Mouse (Mus musculus): Measurements from ENCODE around the gene Lhfpl2. TPM values are rescaled to one million over a fixed set of nuclear protein-coding genes. Genes with fewer than 3 reads are reported as not detected.

Gene Lhfpl2
- total RNA-seq, 4 experiments from 2014 or later, result 23.6 to 34.1 (median 24.8) TPM

- DNase-seq (ENCODE audit: low spot score in 2 of 2), result no peak
Observed at GRCm38 (mm10) chr13:94135180-94135579, 77.6 kb downstream of the Lhfpl2 start.

- DNase-seq (ENCODE audit: low spot score in 2 of 2), result no peak
Observed at GRCm38 (mm10) chr13:94139713-94140445, 82.3 kb downstream of the Lhfpl2 start.

GRCm38 (mm10) chr13:94140446-94140845 is 82.8 kb downstream of the Lhfpl2 start:
- no peak for DNase-seq (ENCODE audit: low spot score in 2 of 2)

GRCm38 (mm10) chr13:94143063-94143652 is 85.6 kb downstream of the Lhfpl2 start:
- DNase-seq (ENCODE audit: low spot score in 2 of 2), result peak in 1 of 2 experiments; percentile 21

GRCm38 (mm10) chr13:94144451-94144850 is 86.9 kb downstream of the Lhfpl2 start:
- no peak for DNase-seq (ENCODE audit: low spot score in 2 of 2)

- peak in 1 of 2 experiments; percentile 47 for DNase-seq (ENCODE audit: low spot score in 2 of 2)
Observed at GRCm38 (mm10) chr13:94147257-94147656, 89.7 kb downstream of the Lhfpl2 start.

GRCm38 (mm10) chr13:94149006-94149405 is 91.4 kb downstream of the Lhfpl2 start:
- DNase-seq (ENCODE audit: low spot score in 2 of 2), result no peak

GRCm38 (mm10) chr13:94149781-94150180 is 92.2 kb downstream of the Lhfpl2 start:
- DNase-seq (ENCODE audit: low spot score in 2 of 2), result peak in 1 of 2 experiments; percentile 29

GRCm38 (mm10) chr13:94151308-94151707 is 93.7 kb downstream of the Lhfpl2 start:
- no peak for DNase-seq (ENCODE audit: low spot score in 2 of 2)

- no peak for DNase-seq (ENCODE audit: low spot score in 2 of 2)
Observed at GRCm38 (mm10) chr13:94152836-94153235, 95.2 kb downstream of the Lhfpl2 start.

- no peak for DNase-seq (ENCODE audit: low spot score in 2 of 2)
Observed at GRCm38 (mm10) chr13:94153658-94154057, 96.1 kb downstream of the Lhfpl2 start.

- DNase-seq (ENCODE audit: low spot score in 2 of 2), result no peak
Observed at GRCm38 (mm10) chr13:94154512-94155296, 97.1 kb downstream of the Lhfpl2 start.

GRCm38 (mm10) chr13:94155657-94156429 is 98.2 kb downstream of the Lhfpl2 start:
- no peak for DNase-seq (ENCODE audit: low spot score in 2 of 2)

GRCm38 (mm10) chr13:94158864-94159477 is 101.4 kb downstream of the Lhfpl2 start:
- DNase-seq (ENCODE audit: low spot score in 2 of 2), result no peak

- DNase-seq (ENCODE audit: low spot score in 2 of 2), result no peak
Observed at GRCm38 (mm10) chr13:94159478-94160220, 102.1 kb downstream of the Lhfpl2 start.

GRCm38 (mm10) chr13:94164501-94164900 is 106.9 kb downstream of the Lhfpl2 start:
- no peak for DNase-seq (ENCODE audit: low spot score in 2 of 2)

GRCm38 (mm10) chr13:94168319-94168718 is 110.7 kb downstream of the Lhfpl2 start:
- DNase-seq (ENCODE audit: low spot score in 2 of 2), result no peak

- no peak for DNase-seq (ENCODE audit: low spot score in 2 of 2)
Observed at GRCm38 (mm10) chr13:94169325-94169916, 111.8 kb downstream of the Lhfpl2 start.

- no peak for DNase-seq (ENCODE audit: low spot score in 2 of 2)
Observed at GRCm38 (mm10) chr13:94171612-94172011, 114.0 kb downstream of the Lhfpl2 start.
